Mouse (Mus musculus) adrenal gland (tissue): ENCODE measurements around the gene Ppm1h.

Experiments used
- intact Hi-C: fragments of 180-260 bp; cut with DNase I; formaldehyde crosslinking; loops from one replicate; pipeline ENCODE4 v1.15.1; 2025

The Ppm1h gene

GRCm38 (mm10) chr10:122854571-122854970, 176.0 kb downstream of the Ppm1h start:
- intact Hi-C loops: no loop called here

GRCm38 (mm10) chr10:122855149-122855548, 176.6 kb downstream of the Ppm1h start:
- intact Hi-C loops: no loop called here

GRCm38 (mm10) chr10:122856040-122856764, 177.6 kb downstream of the Ppm1h start:
- intact Hi-C loops: no loop called here

- intact Hi-C loops: no loop called here
Measured at GRCm38 (mm10) chr10:122857155-122857554, 178.6 kb downstream of the Ppm1h start.

- intact Hi-C loops: no loop called here
Measured at GRCm38 (mm10) chr10:122858904-122859641, 180.5 kb downstream of the Ppm1h start.

- intact Hi-C loops: no loop called here
Measured at GRCm38 (mm10) chr10:122859642-122859997, 181.1 kb downstream of the Ppm1h start.

- intact Hi-C loops: no loop called here
Measured at GRCm38 (mm10) chr10:122860076-122860475, 181.5 kb downstream of the Ppm1h start.

GRCm38 (mm10) chr10:122861696-122862385, 183.3 kb downstream of the Ppm1h start:
- intact Hi-C loops: no loop called here

- intact Hi-C loops: no loop called here
Measured at GRCm38 (mm10) chr10:122862386-122863023, 183.9 kb downstream of the Ppm1h start.

- intact Hi-C loops: no loop called here
Measured at GRCm38 (mm10) chr10:122869865-122870503, 191.4 kb downstream of the Ppm1h start.

- intact Hi-C loops: no loop called here
Measured at GRCm38 (mm10) chr10:122870848-122871494, 192.4 kb downstream of the Ppm1h start.

GRCm38 (mm10) chr10:122872720-122873119, 194.2 kb downstream of the Ppm1h start:
- intact Hi-C loops: no loop called here

GRCm38 (mm10) chr10:122876964-122877363, 198.4 kb downstream of the Ppm1h start:
- intact Hi-C loops: no loop called here

- intact Hi-C loops: no loop called here
Measured at GRCm38 (mm10) chr10:122877436-122877835, 198.9 kb downstream of the Ppm1h start.

- intact Hi-C loops: loop anchor here (5.0 kb wide), 1 partner anchor 106 kb away; no protein-coding TSS in a partner anchor
Measured at GRCm38 (mm10) chr10:122881456-122881855, 202.9 kb downstream of the Ppm1h start.

GRCm38 (mm10) chr10:122882614-122883013, 204.1 kb downstream of the Ppm1h start:
- intact Hi-C loops: loop anchor here (5.0 kb wide), 1 partner anchor 105 kb away; no protein-coding TSS in a partner anchor

GRCm38 (mm10) chr10:122883823-122884743, 205.5 kb downstream of the Ppm1h start:
- intact Hi-C loops: loop anchor here (5.0 kb wide), 1 partner anchor 103 kb away; no protein-coding TSS in a partner anchor

- intact Hi-C loops: no loop called here
Measured at GRCm38 (mm10) chr10:122885301-122885700, 206.7 kb downstream of the Ppm1h start.
